Mouse (Mus musculus): ENCODE measurements at regions not wholly inside any gene's neighbourhood (a gene's known extent, or its start where the extent isn't known, plus 50 kb on each side); places are given as distances from the start of the nearest gene placed in this dataset.

- Histone ChIP-seq H3K27me3 (ENCODE audit: control insufficient read depth, insufficient read depth, low read length) (no peaks in the 10 kb centered on the region), H3K4me1 (ENCODE audit: control insufficient read depth in 2 of 2, insufficient read depth in 2 of 2, low read length in 2 of 2) (no peaks in the 10 kb centered on the region), H3K4me3 (ENCODE audit: control insufficient read depth in 1 of 2, insufficient read depth in 1 of 2, low read depth in 1 of 2, low read length in 2 of 2) (no peak overlapping the region), H3K36me3 (ENCODE audit: control insufficient read depth, insufficient read depth, low read length) (no peaks in the 10 kb centered on the region), H3K9ac (ENCODE audit: low read length) (no peak overlapping the region), H3K9me3 (ENCODE audit: control insufficient read depth, low read length) (no peaks in the 10 kb centered on the region), H3K27ac (replicated peaks in 1 of 2; ENCODE audit: control insufficient read depth in 1 of 2, insufficient read depth in 1 of 2, low read depth in 2 of 2, low read length in 2 of 2) (no peak overlapping the region), H3K4me2 (ENCODE audit: low read length) (no peak overlapping the region)
- 65% methylated on average over 1 of the region's 1 CpGs for WGBS
- no peak for ATAC-seq (ENCODE audit: insufficient number of reproducible peaks, insufficient read depth, low FRiP score, low read depth)
Measured at GRCm38 (mm10) chr15:44924686-44925085, 4790.5 kb downstream of the 9330182O14Rik start.

GRCm38 (mm10) chr15:44927058-44927457, 4792.9 kb downstream of the 9330182O14Rik start:
- Histone ChIP-seq H3K36me3 (ENCODE audit: control insufficient read depth, insufficient read depth, low read length) (no peaks in the 10 kb centered on the region), H3K9me3 (ENCODE audit: control insufficient read depth, low read length) (no peaks in the 10 kb centered on the region), H3K4me2 (ENCODE audit: low read length) (no peak overlapping the region), H3K4me1 (ENCODE audit: control insufficient read depth in 2 of 2, insufficient read depth in 2 of 2, low read length in 2 of 2) (no peaks in the 10 kb centered on the region), H3K9ac (ENCODE audit: low read length) (no peak overlapping the region), H3K27me3 (ENCODE audit: control insufficient read depth, insufficient read depth, low read length) (no peaks in the 10 kb centered on the region), H3K4me3 (ENCODE audit: control insufficient read depth in 1 of 2, insufficient read depth in 1 of 2, low read depth in 1 of 2, low read length in 2 of 2) (no peak overlapping the region), H3K27ac (replicated peaks in 1 of 2; ENCODE audit: control insufficient read depth in 1 of 2, insufficient read depth in 1 of 2, low read depth in 2 of 2, low read length in 2 of 2) (no peak overlapping the region)
- no peak for ATAC-seq (ENCODE audit: insufficient number of reproducible peaks, insufficient read depth, low FRiP score, low read depth)
- WGBS, result 61% methylated on average over 3 of the region's 3 CpGs

- no peak for ATAC-seq (ENCODE audit: insufficient number of reproducible peaks, insufficient read depth, low FRiP score, low read depth)
- Histone ChIP-seq H3K36me3 (ENCODE audit: control insufficient read depth, insufficient read depth, low read length) (no peaks in the 10 kb centered on the region), H3K4me2 (ENCODE audit: low read length) (no peak overlapping the region), H3K4me1 (ENCODE audit: control insufficient read depth in 2 of 2, insufficient read depth in 2 of 2, low read length in 2 of 2) (no peaks in the 10 kb centered on the region), H3K27me3 (ENCODE audit: control insufficient read depth, insufficient read depth, low read length) (no peaks in the 10 kb centered on the region), H3K9ac (ENCODE audit: low read length) (no peak overlapping the region), H3K27ac (replicated peaks in 1 of 2; ENCODE audit: control insufficient read depth in 1 of 2, insufficient read depth in 1 of 2, low read depth in 2 of 2, low read length in 2 of 2) (no peak overlapping the region), H3K9me3 (ENCODE audit: control insufficient read depth, low read length) (no peaks in the 10 kb centered on the region), H3K4me3 (ENCODE audit: control insufficient read depth in 1 of 2, insufficient read depth in 1 of 2, low read depth in 1 of 2, low read length in 2 of 2) (no peak overlapping the region)
- WGBS, result 78% methylated on average over 4 of the region's 4 CpGs
Measured at GRCm38 (mm10) chr15:44948626-44949025, 4814.5 kb downstream of the 9330182O14Rik start.

GRCm38 (mm10) chr15:44950952-44951642, 4816.9 kb downstream of the 9330182O14Rik start:
- Histone ChIP-seq H3K27ac (replicated peaks in 1 of 2; ENCODE audit: control insufficient read depth in 1 of 2, insufficient read depth in 1 of 2, low read depth in 2 of 2, low read length in 2 of 2) (no peak overlapping the region), H3K4me3 (ENCODE audit: control insufficient read depth in 1 of 2, insufficient read depth in 1 of 2, low read depth in 1 of 2, low read length in 2 of 2) (no peak overlapping the region), H3K27me3 (ENCODE audit: control insufficient read depth, insufficient read depth, low read length) (no peaks in the 10 kb centered on the region), H3K9ac (ENCODE audit: low read length) (no peak overlapping the region), H3K4me1 (ENCODE audit: control insufficient read depth in 2 of 2, insufficient read depth in 2 of 2, low read length in 2 of 2) (no peaks in the 10 kb centered on the region), H3K9me3 (ENCODE audit: control insufficient read depth, low read length) (no peaks in the 10 kb centered on the region), H3K36me3 (ENCODE audit: control insufficient read depth, insufficient read depth, low read length) (no peaks in the 10 kb centered on the region), H3K4me2 (ENCODE audit: low read length) (no peak overlapping the region)
- no peak for ATAC-seq (ENCODE audit: insufficient number of reproducible peaks, insufficient read depth, low FRiP score, low read depth)
- 84% methylated on average over 7 of the region's 7 CpGs for WGBS

All from heart, embryonic 14.5 days (tissue).